Mouse (Mus musculus) MEL (cell line): ENCODE results near the gene Foxo6.

Experiments used
- GABPA ChIP-seq: IDR thresholded peaks from 2 replicates; pipeline ENCODE4 v1.6.1; 2012; ENCODE audit warnings: low read depth, mild to moderate bottlenecking, inconsistent platforms, low read length, improper control_type of control experiment, moderate library complexity
- MAFK ChIP-seq: IDR thresholded peaks from 2 replicates; pipeline ENCODE4 v1.6.1; 2011; ENCODE audit warnings: low read depth, mild to moderate bottlenecking, low read length, improper control_type of control experiment, borderline replicate concordance

DNA sequence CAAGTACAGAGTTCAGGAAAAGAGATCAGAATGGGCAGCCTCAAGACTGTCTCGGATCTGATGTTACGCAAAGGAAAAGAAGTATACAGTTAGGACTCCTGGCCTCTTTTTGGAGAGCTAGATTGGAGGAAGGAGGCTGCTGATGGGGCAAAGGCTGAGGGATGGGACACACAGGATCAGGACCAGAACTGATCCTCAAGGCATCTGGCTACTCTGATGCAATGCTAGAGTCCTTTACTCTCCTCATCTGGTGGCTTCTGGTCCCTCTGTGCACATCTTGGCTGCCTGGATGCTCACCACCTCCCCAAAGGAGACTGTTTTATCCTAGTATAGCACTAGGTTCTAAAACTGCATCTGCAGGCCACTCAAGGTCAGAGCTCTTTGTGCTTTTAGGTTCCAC lies 44.4 kb upstream of the Foxo6 start:
- TF ChIP-seq MAFK (no peak), GABPA (no peak)
